Mouse (Mus musculus) liver, embryonic 14.5 days (tissue): ENCODE results near the gene Uba52.

Experiments
- CTCF ChIP-seq: IDR thresholded peaks from 2 replicates; pipeline ENCODE4 v1.5.1; 2016; ENCODE audit warnings: antibody characterized with exemption, low read depth, control low read depth
- EP300 ChIP-seq: IDR thresholded peaks from 2 replicates; pipeline ENCODE4 v1.6.1; 2016; ENCODE audit warnings: antibody characterized with exemption, low read depth

GRCm38 (mm10) chr8:70528182-70528797 lies 17.7 kb upstream of the Uba52 start:
- TF ChIP-seq EP300 (no peak), CTCF (no peak)
